Mouse (Mus musculus) limb, embryonic 10.5 days (tissue): Measurements from ENCODE around the gene Rasgef1c. TPM values are rescaled to one million over a fixed set of nuclear protein-coding genes. Genes with fewer than 3 reads are reported as not detected.

ENCODE experiments used
- DNase-seq: peaks from one replicate; pipeline ENCODE4 v3.0.0-alpha.2; 2017; ENCODE audit warnings: low spot score
- H3K27ac ChIP-seq: fragments of 300-500 bp; sonication (generic); 2 replicates; pipeline ENCODE4 v1.5.1; 2016; ENCODE audit warnings: mild to moderate bottlenecking
- H3K27me3 ChIP-seq: fragments of 300-500 bp; sonication (generic); 2 replicates; pipeline ENCODE4 v1.6.1; 2016; ENCODE audit warnings: low read depth, mild to moderate bottlenecking; ENCODE audit not compliant: poor library complexity, severe bottlenecking
- H3K36me3 ChIP-seq: fragments of 300-500 bp; sonication (generic); 2 replicates; pipeline ENCODE4 v1.6.1; 2016; ENCODE audit warnings: mild to moderate bottlenecking, moderate library complexity
- H3K4me1 ChIP-seq: fragments of 300-500 bp; sonication (generic); 2 replicates; pipeline ENCODE4 v1.6.1; 2016
- H3K4me3 ChIP-seq: fragments of 300-500 bp; sonication (generic); 2 replicates; pipeline ENCODE4 v1.5.1; 2016; ENCODE audit warnings: mild to moderate bottlenecking, moderate library complexity
- H3K9me3 ChIP-seq: fragments of 300-500 bp; sonication (generic); replicated peaks from 2 replicates; pipeline ENCODE4 v1.6.1; 2016; ENCODE audit warnings: mild to moderate bottlenecking
- WGBS: fragments of 180-500 bp; shearing (Covaris S2); methylation state at CpG from one replicate; pipeline ENCODE4 v1.1.7; 2016; 5-methylcytosine and 5-hydroxymethylcytosine counted together
- polyA plus RNA-seq: library from polyadenylated mRNA; unstranded; fragments of >200 nt; fragmentation: Nextera tagmentation; extraction: Ambion mirVana; gene quantifications from 2 replicates; pipeline ENCODE4 v1.2.1, GENCODE M21; 2016

Gene Rasgef1c
- polyA plus RNA-seq, 1 experiment from 2014 or later: 0.15 TPM

GRCm38 (mm10) chr11:49891993-49892392, 9.6 kb upstream of the Rasgef1c start:
- Histone ChIP-seq H3K4me1 (no peaks in the 10 kb centered on the region), H3K27ac (no peak overlapping the region), H3K4me3 (no peak overlapping the region), H3K9me3 (no peaks in the 10 kb centered on the region), H3K27me3 (peaks cover 4% of the 10 kb centered on the region; the same call in 1 of the 2 replicates), H3K36me3 (0 out of 2 replicates have a peak, but pooled peaks cover 3% of the 10 kb centered on the region)
- 91% methylated on average over 5 of the region's 5 CpGs for WGBS
- DNase-seq: no peak

- H3K27ac ChIP-seq: no peak overlapping the region
- H3K36me3 ChIP-seq: 0 out of 2 replicates have a peak, but pooled peaks cover 3% of the 10 kb centered on the region
- no peaks in the 10 kb centered on the region for H3K9me3 ChIP-seq
- no peaks in the 10 kb centered on the region for H3K4me1 ChIP-seq
- WGBS: 88% methylated on average over 11 of the region's 11 CpGs
- no peak overlapping the region for H3K4me3 ChIP-seq
- no peak for DNase-seq
- H3K27me3 ChIP-seq: peaks cover 7% of the 10 kb centered on the region
Measured at GRCm38 (mm10) chr11:49893806-49894205, 7.8 kb upstream of the Rasgef1c start.

GRCm38 (mm10) chr11:49895966-49896590, 5.6 kb upstream of the Rasgef1c start:
- Histone ChIP-seq H3K9me3 (no peaks in the 10 kb centered on the region), H3K4me1 (peaks cover 6% of the 10 kb centered on the region), H3K27ac (no peak overlapping the region), H3K27me3 (peaks cover 30% of the 10 kb centered on the region), H3K36me3 (no peaks in the 10 kb centered on the region), H3K4me3 (no peak overlapping the region)
- no peak for DNase-seq
- 63% methylated on average over 6 of the region's 6 CpGs for WGBS

GRCm38 (mm10) chr11:49900043-49900442, 1.6 kb upstream of the Rasgef1c start:
- Histone ChIP-seq H3K9me3 (no peaks in the 10 kb centered on the region), H3K36me3 (no peaks in the 10 kb centered on the region), H3K4me1 (peaks cover 19% of the 10 kb centered on the region), H3K4me3 (no peak overlapping the region), H3K27ac (no peak overlapping the region), H3K27me3 (peaks cover 52% of the 10 kb centered on the region)
- WGBS: 63% methylated on average over 6 of the region's 6 CpGs
- no peak for DNase-seq

GRCm38 (mm10) chr11:49900962-49901658, 525 bp upstream of the Rasgef1c start:
- H3K4me1 ChIP-seq: peaks cover 19% of the 10 kb centered on the region
- DNase-seq: no peak
- H3K9me3 ChIP-seq: no peaks in the 10 kb centered on the region
- 21% methylated on average over 15 of the region's 15 CpGs for WGBS
- H3K27ac ChIP-seq: no peak overlapping the region
- H3K27me3 ChIP-seq: peaks cover 49% of the 10 kb centered on the region
- H3K36me3 ChIP-seq: no peaks in the 10 kb centered on the region
- peak overlapping the region; percentile 73 for H3K4me3 ChIP-seq

GRCm38 (mm10) chr11:49903333-49903732, 1.7 kb downstream of the Rasgef1c start:
- 16% methylated on average over 7 of the region's 7 CpGs for WGBS
- no peaks in the 10 kb centered on the region for H3K36me3 ChIP-seq
- H3K9me3 ChIP-seq: no peaks in the 10 kb centered on the region
- H3K27me3 ChIP-seq: peaks cover 48% of the 10 kb centered on the region
- no peak overlapping the region for H3K4me3 ChIP-seq
- no peak overlapping the region for H3K27ac ChIP-seq
- peaks cover 19% of the 10 kb centered on the region for H3K4me1 ChIP-seq
- peak; percentile 76 for DNase-seq

- peaks cover 10% of the 10 kb centered on the region for H3K4me1 ChIP-seq
- H3K27ac ChIP-seq: no peak overlapping the region
- 0 out of 2 replicates have a peak, but pooled peaks cover 8% of the 10 kb centered on the region for H3K27me3 ChIP-seq
- no peaks in the 10 kb centered on the region for H3K36me3 ChIP-seq
- H3K4me3 ChIP-seq: no peak overlapping the region
- no peaks in the 10 kb centered on the region for H3K9me3 ChIP-seq
- 58% methylated on average over 15 of the region's 15 CpGs for WGBS
- no peak for DNase-seq
Measured at GRCm38 (mm10) chr11:49918521-49919180, 17.0 kb downstream of the Rasgef1c start.

GRCm38 (mm10) chr11:49919304-49919703, 17.7 kb downstream of the Rasgef1c start:
- no peak overlapping the region for H3K4me3 ChIP-seq
- no peak overlapping the region for H3K27ac ChIP-seq
- no peaks in the 10 kb centered on the region for H3K9me3 ChIP-seq
- WGBS: 91% methylated on average over 6 of the region's 6 CpGs
- 0 out of 2 replicates have a peak, but pooled peaks cover 8% of the 10 kb centered on the region for H3K27me3 ChIP-seq
- H3K4me1 ChIP-seq: peaks cover 11% of the 10 kb centered on the region
- H3K36me3 ChIP-seq: no peaks in the 10 kb centered on the region
- no peak for DNase-seq

- Histone ChIP-seq H3K36me3 (no peaks in the 10 kb centered on the region), H3K4me1 (peaks cover 32% of the 10 kb centered on the region), H3K27me3 (peaks cover 20% of the 10 kb centered on the region), H3K4me3 (no peak overlapping the region), H3K9me3 (no peaks in the 10 kb centered on the region), H3K27ac (no peak overlapping the region)
- peak; percentile 52 for DNase-seq
- 52% methylated on average over 9 of the region's 9 CpGs for WGBS
Measured at GRCm38 (mm10) chr11:49923539-49923938, 21.9 kb downstream of the Rasgef1c start.

- Histone ChIP-seq H3K4me3 (no peak overlapping the region), H3K9me3 (no peaks in the 10 kb centered on the region), H3K27ac (no peak overlapping the region), H3K4me1 (peaks cover 33% of the 10 kb centered on the region), H3K36me3 (no peaks in the 10 kb centered on the region), H3K27me3 (peaks cover 22% of the 10 kb centered on the region)
- no peak for DNase-seq
- 81% methylated on average over 7 of the region's 7 CpGs for WGBS
Measured at GRCm38 (mm10) chr11:49926183-49926582, 24.5 kb downstream of the Rasgef1c start.

- H3K4me1 ChIP-seq: peaks cover 43% of the 10 kb centered on the region
- no peaks in the 10 kb centered on the region for H3K9me3 ChIP-seq
- peak; percentile 64 for DNase-seq
- WGBS: 8% methylated on average over 4 of the region's 4 CpGs
- peaks cover 22% of the 10 kb centered on the region for H3K27me3 ChIP-seq
- no peak overlapping the region; the same call in none of the 2 replicates for H3K27ac ChIP-seq
- H3K4me3 ChIP-seq: no peak overlapping the region
- H3K36me3 ChIP-seq: no peaks in the 10 kb centered on the region
Measured at GRCm38 (mm10) chr11:49927169-49927568, 25.5 kb downstream of the Rasgef1c start.

GRCm38 (mm10) chr11:49927670-49928069, 26.0 kb downstream of the Rasgef1c start:
- 61% methylated on average over 6 of the region's 6 CpGs for WGBS
- H3K27ac ChIP-seq: no peak overlapping the region; the same call in none of the 2 replicates
- H3K4me3 ChIP-seq: no peak overlapping the region
- no peaks in the 10 kb centered on the region for H3K36me3 ChIP-seq
- H3K27me3 ChIP-seq: peaks cover 22% of the 10 kb centered on the region
- H3K9me3 ChIP-seq: no peaks in the 10 kb centered on the region
- H3K4me1 ChIP-seq: peaks cover 47% of the 10 kb centered on the region
- DNase-seq: no peak
